Mouse (Mus musculus) lung, embryonic 15.5 days (tissue): Measurements from ENCODE around the gene Ccdc6. TPM values are rescaled to one million over a fixed set of nuclear protein-coding genes. Genes with fewer than 3 reads are reported as not detected.
A peak's percentile ranks its signal among the peaks of the same experiment; 100 is the strongest.

ENCODE experiments used
- ATAC-seq: fragments of 200-750 bp; cut with Nextera tagmentation; 2 replicates; pipeline ENCODE4 v1.8.0; 2017; ENCODE audit warnings: moderate number of reproducible peaks, borderline replicate concordance; ENCODE audit not compliant: low FRiP score, low TSS enrichment; ENCODE audit errors: extremely low read depth
- H3K27ac ChIP-seq: fragments of 300-500 bp; sonication (generic); 2 replicates; pipeline ENCODE4 v1.5.1; 2015; ENCODE audit warnings: moderate library complexity, mild to moderate bottlenecking, inconsistent platforms
- H3K27me3 ChIP-seq: fragments of 300-500 bp; sonication (generic); 2 replicates; pipeline ENCODE4 v1.6.1; 2015; ENCODE audit warnings: inconsistent platforms
- H3K36me3 ChIP-seq: fragments of 300-500 bp; sonication (generic); 2 replicates; pipeline ENCODE4 v1.6.1; 2015; ENCODE audit warnings: inconsistent platforms
- H3K4me1 ChIP-seq: fragments of 300-500 bp; sonication (generic); 2 replicates; pipeline ENCODE4 v1.6.1; 2015; ENCODE audit warnings: inconsistent platforms
- H3K4me2 ChIP-seq: fragments of 300-500 bp; sonication (generic); 2 replicates; pipeline ENCODE4 v1.6.1; 2015; ENCODE audit warnings: inconsistent platforms, mild to moderate bottlenecking, moderate library complexity
- H3K4me3 ChIP-seq: fragments of 300-500 bp; sonication (generic); 2 replicates; pipeline ENCODE4 v1.5.1; 2015; ENCODE audit warnings: mild to moderate bottlenecking, inconsistent platforms
- H3K9ac ChIP-seq: fragments of 300-500 bp; sonication (generic); 2 replicates; pipeline ENCODE4 v1.6.1; 2015; ENCODE audit warnings: inconsistent platforms
- H3K9me3 ChIP-seq: fragments of 300-500 bp; sonication (generic); 2 replicates; pipeline ENCODE4 v1.6.1; 2016; ENCODE audit warnings: inconsistent platforms
- WGBS: fragments of 180-500 bp; shearing (Covaris S2); methylation state at CpG from one replicate; pipeline ENCODE4 v1.1.7; 2015; 5-methylcytosine and 5-hydroxymethylcytosine counted together
- polyA plus RNA-seq: library from polyadenylated mRNA; unstranded; fragments of >200 nt; fragmentation: Nextera tagmentation; extraction: Ambion mirVana; gene quantifications from 2 replicates; pipeline ENCODE4 v1.2.1, GENCODE M21; 2015

The Ccdc6 gene
- polyA plus RNA-seq, 1 experiment from 2014 or later = 15.0 TPM

DNA sequence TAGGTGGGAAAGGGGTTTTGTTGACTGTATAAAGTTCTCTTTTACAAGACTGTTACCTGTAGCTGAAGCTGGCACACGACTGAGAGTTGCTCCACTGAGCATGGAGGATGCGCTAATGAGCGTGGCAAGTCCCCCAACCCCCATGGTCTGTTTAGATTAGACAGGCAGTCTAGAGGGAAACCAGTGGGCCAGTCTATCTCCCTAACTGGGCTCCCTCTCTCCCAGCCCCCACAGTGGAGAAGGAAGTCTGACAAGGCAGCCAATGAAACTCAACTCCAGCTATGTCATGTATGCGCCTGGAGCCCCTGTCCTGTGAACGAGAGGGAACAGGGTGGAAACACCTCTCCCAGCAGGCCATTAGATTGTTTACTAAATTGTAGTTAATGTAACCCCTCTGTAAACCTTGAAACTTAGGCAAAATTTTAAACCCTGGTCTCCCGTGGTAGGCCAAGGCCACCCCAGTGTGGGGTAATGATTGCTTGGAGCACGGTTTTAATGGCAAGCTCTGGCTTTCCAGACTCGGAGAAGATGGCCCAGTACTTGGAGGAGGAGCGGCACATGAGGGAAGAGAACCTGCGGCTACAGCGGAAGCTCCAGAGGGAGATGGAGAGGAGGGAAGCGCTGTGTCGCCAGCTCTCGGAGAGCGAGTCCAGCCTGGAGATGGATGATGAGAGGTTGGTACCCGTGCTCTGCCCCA is 77.7 kb downstream of the Ccdc6 start:
- H3K27me3 ChIP-seq = no peaks in the 10 kb centered on the region
- H3K27ac ChIP-seq = no peak overlapping the region
- no peak overlapping the region for H3K9ac ChIP-seq
- 64% methylated on average over 16 of the region's 16 CpGs for WGBS
- H3K4me1 ChIP-seq = peaks cover 5% of the 10 kb centered on the region
- no peak overlapping the region for H3K4me3 ChIP-seq
- H3K9me3 ChIP-seq = no peaks in the 10 kb centered on the region
- H3K4me2 ChIP-seq = no peak overlapping the region
- H3K36me3 ChIP-seq = peaks cover 34% of the 10 kb centered on the region
- no peak for ATAC-seq

GRCm38 (mm10) chr10:70180727-70181126 is 83.8 kb downstream of the Ccdc6 start:
- WGBS = 79% methylated on average over 9 of the region's 9 CpGs
- peaks cover 11% of the 10 kb centered on the region; the same call in 1 of the 2 replicates for H3K36me3 ChIP-seq
- no peak overlapping the region for H3K27ac ChIP-seq
- no peak for ATAC-seq
- no peak overlapping the region for H3K4me2 ChIP-seq
- no peaks in the 10 kb centered on the region for H3K27me3 ChIP-seq
- no peaks in the 10 kb centered on the region for H3K9me3 ChIP-seq
- H3K4me1 ChIP-seq = peaks cover 28% of the 10 kb centered on the region
- no peak overlapping the region for H3K4me3 ChIP-seq
- no peak overlapping the region for H3K9ac ChIP-seq

GRCm38 (mm10) chr10:70181279-70181972 is 84.5 kb downstream of the Ccdc6 start:
- H3K27ac ChIP-seq = no peak overlapping the region

DNA sequence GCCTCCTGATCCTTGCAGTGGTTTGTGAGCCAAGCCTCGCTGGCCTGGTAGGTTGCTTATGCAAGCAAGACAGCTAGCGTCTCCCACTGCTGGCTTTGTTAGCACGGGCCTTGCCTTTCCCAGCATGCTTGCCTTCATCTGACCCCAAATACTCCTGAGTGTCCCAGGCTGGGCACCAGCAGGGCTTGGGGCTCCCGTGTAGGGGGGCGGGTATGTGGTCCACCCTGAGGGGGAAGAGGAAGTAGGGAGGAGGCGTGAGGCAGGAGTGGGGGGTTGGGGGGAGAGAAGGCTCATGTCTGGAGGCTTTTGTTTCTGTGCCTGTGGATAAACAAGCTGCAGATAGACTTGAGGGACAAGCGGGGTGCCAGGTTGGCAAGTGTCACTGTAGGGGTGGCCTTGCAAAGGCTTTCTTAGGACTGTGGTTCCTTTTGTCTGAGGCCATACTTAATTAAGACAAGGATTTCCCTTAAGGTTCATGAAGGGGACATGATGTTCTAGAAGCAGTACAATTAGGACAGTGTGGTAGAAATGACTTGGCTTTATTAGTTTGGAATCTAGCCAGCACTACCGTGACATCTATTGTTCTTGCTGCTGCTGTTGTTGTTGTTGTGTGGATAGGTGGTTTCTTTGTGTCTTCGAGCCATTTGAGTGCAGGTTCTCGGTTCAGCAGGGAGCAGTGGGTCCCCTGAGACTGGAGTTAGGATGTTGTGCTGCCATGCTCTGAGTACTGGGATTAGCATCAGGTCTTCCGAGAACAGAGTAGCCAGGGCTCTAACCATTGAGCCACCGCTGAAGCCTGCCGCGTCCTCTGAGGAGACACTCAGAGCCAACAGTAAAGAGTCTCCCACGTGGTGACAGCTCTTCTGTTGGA is 86.5 kb downstream of the Ccdc6 start:
- Histone ChIP-seq H3K27me3 (no peaks in the 10 kb centered on the region), H3K4me1 (peaks cover 28% of the 10 kb centered on the region), H3K36me3 (peaks cover 7% of the 10 kb centered on the region), H3K9me3 (no peaks in the 10 kb centered on the region), H3K9ac (no peak overlapping the region), H3K27ac (peak overlapping the region; percentile 33; the same call in 1 of the 2 replicates), H3K4me3 (no peak overlapping the region), H3K4me2 (no peak overlapping the region)
- WGBS = 59% methylated on average over 15 of the region's 15 CpGs
- ATAC-seq = peak; percentile 40; the same call in 1 of the 2 replicates

More at GRCm38 (mm10) chr10:70181279-70181972, 84.5 kb downstream of the Ccdc6 start:
- Histone ChIP-seq H3K27me3 (no peaks in the 10 kb centered on the region), H3K4me2 (no peak overlapping the region), H3K9ac (no peak overlapping the region), H3K9me3 (no peaks in the 10 kb centered on the region), H3K36me3 (peaks cover 8% of the 10 kb centered on the region; the same call in 1 of the 2 replicates), H3K4me3 (no peak overlapping the region), H3K4me1 (peaks cover 28% of the 10 kb centered on the region)
- ATAC-seq = peak; percentile 62; the same call in 1 of the 2 replicates
- WGBS = 61% methylated on average over 11 of the region's 11 CpGs

DNA sequence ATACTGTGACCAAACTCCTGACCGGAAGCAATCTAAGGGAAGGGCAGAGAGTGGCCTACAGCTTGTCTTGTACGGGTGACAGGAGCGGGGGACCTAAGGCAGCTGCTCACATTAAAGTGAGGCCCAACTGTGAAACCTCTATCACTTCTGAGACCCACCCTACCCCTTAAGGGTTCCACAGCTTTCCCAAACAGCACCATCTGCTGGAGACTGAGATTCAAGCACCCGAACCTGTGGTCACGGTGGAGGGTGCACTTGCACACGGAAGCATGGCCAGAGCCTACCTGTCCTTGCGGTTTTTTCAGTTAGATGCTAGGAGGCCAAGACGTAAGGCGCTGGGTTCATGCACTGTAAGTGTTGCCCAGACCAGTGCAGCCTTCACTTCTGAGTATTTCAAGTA is 89.2 kb downstream of the Ccdc6 start:
- Histone ChIP-seq H3K36me3 (peaks cover 21% of the 10 kb centered on the region), H3K4me3 (no peak overlapping the region), H3K4me1 (peaks cover 14% of the 10 kb centered on the region), H3K9ac (no peak overlapping the region), H3K27ac (no peak overlapping the region), H3K27me3 (no peaks in the 10 kb centered on the region), H3K9me3 (no peaks in the 10 kb centered on the region), H3K4me2 (no peak overlapping the region)
- ATAC-seq = no peak
- WGBS = 63% methylated on average over 9 of the region's 9 CpGs

- H3K36me3 ChIP-seq = peaks cover 21% of the 10 kb centered on the region
- H3K4me2 ChIP-seq = no peak overlapping the region
- no peak overlapping the region for H3K27ac ChIP-seq
- peaks cover 10% of the 10 kb centered on the region for H3K4me1 ChIP-seq
- H3K4me3 ChIP-seq = no peak overlapping the region
- WGBS = 86% methylated on average over 7 of the region's 7 CpGs
- ATAC-seq = no peak
- no peak overlapping the region for H3K9ac ChIP-seq
- no peaks in the 10 kb centered on the region for H3K9me3 ChIP-seq
- no peaks in the 10 kb centered on the region for H3K27me3 ChIP-seq
Measured at GRCm38 (mm10) chr10:70186586-70186985, 89.7 kb downstream of the Ccdc6 start.

DNA sequence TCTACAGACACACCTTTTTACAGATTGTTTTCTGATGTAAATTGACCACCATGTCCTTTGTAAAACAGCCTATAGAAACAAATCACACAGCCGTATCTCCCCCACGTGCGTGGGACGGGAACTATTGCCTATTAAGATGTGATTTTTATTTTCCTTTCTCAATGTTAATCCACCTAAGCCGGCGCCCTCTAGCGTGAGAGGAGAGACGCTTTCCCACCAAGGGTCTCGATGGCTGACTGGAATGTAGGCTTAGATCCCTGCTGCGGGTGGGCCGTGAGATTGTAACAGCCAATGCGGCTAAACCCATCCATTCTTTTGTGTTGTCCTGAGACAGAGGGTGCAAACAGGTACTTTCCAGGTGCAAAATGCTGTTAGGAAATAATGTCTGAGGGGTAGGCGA is 92.9 kb downstream of the Ccdc6 start:
- Histone ChIP-seq H3K4me3 (no peak overlapping the region), H3K9ac (no peak overlapping the region), H3K27me3 (no peaks in the 10 kb centered on the region), H3K9me3 (no peaks in the 10 kb centered on the region), H3K27ac (no peak overlapping the region), H3K4me2 (no peak overlapping the region), H3K36me3 (peaks cover 29% of the 10 kb centered on the region), H3K4me1 (no peaks in the 10 kb centered on the region)
- WGBS = 80% methylated on average over 13 of the region's 13 CpGs
- ATAC-seq = no peak

DNA sequence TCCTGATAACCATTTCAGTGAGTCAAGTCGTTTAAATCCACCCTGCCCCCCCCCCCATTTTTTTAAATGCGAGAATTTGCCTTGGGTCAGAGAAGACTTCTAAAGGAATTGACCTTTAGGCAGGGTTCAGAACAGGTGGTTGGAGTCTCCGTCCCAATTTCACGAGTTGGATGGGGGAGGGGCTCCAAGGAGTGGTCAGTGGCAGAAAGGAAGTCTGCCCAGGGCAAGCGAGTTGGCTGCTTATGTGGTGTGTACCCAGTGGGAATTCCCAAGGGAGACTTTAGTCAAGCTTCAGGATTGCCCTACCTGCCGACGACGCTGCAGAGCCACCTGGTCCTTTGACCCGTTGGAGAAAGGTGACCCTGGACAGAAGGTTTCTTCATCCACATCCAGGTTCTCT is 97.4 kb downstream of the Ccdc6 start:
- WGBS = 62% methylated on average over 9 of the region's 9 CpGs
- no peak overlapping the region for H3K4me3 ChIP-seq
- H3K27me3 ChIP-seq = no peaks in the 10 kb centered on the region
- no peak overlapping the region for H3K27ac ChIP-seq
- H3K4me2 ChIP-seq = no peak overlapping the region
- no peak overlapping the region for H3K9ac ChIP-seq
- peaks cover 9% of the 10 kb centered on the region; the same call in 1 of the 2 replicates for H3K4me1 ChIP-seq
- peaks cover 13% of the 10 kb centered on the region for H3K36me3 ChIP-seq
- ATAC-seq = no peak
- no peaks in the 10 kb centered on the region for H3K9me3 ChIP-seq

DNA sequence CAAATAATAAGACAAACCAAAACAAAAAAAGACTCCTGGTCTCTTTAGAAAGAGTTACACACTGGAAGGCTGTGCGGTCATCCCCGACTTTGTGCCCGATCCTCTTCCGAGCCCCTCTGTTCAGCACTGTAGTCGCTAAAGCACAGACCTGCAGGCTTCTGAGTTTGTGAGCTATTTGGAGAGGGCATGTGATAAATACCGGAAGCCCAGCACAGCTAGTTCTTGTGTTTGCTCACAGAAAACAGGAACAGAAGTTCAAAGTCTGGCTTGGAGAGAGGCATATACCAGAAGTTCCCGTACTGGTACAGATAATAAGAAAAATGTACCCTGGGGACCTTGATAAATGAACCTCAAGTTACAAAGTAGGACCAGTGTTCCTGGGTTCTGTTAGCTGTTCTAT is 98.4 kb downstream of the Ccdc6 start:
- H3K4me1 ChIP-seq = peaks cover 9% of the 10 kb centered on the region; the same call in 1 of the 2 replicates
- no peak overlapping the region for H3K4me2 ChIP-seq
- WGBS = 65% methylated on average over 7 of the region's 7 CpGs
- H3K9ac ChIP-seq = no peak overlapping the region
- no peaks in the 10 kb centered on the region for H3K27me3 ChIP-seq
- H3K36me3 ChIP-seq = peaks cover 8% of the 10 kb centered on the region; the same call in 1 of the 2 replicates
- no peak overlapping the region for H3K27ac ChIP-seq
- ATAC-seq = no peak
- H3K9me3 ChIP-seq = no peaks in the 10 kb centered on the region
- no peak overlapping the region for H3K4me3 ChIP-seq

GRCm38 (mm10) chr10:70195786-70196185 is 98.9 kb downstream of the Ccdc6 start:
- H3K27ac ChIP-seq = no peak overlapping the region
- no peaks in the 10 kb centered on the region for H3K9me3 ChIP-seq
- 0 out of 2 replicates have a peak, but pooled peaks have one; percentile 47 for ATAC-seq
- H3K4me1 ChIP-seq = peaks cover 9% of the 10 kb centered on the region; the same call in 1 of the 2 replicates
- H3K4me3 ChIP-seq = no peak overlapping the region
- no peak overlapping the region for H3K4me2 ChIP-seq
- H3K36me3 ChIP-seq = peaks cover 8% of the 10 kb centered on the region; the same call in 1 of the 2 replicates
- 45% methylated on average over 7 of the region's 7 CpGs for WGBS
- H3K27me3 ChIP-seq = no peaks in the 10 kb centered on the region
- no peak overlapping the region for H3K9ac ChIP-seq

DNA sequence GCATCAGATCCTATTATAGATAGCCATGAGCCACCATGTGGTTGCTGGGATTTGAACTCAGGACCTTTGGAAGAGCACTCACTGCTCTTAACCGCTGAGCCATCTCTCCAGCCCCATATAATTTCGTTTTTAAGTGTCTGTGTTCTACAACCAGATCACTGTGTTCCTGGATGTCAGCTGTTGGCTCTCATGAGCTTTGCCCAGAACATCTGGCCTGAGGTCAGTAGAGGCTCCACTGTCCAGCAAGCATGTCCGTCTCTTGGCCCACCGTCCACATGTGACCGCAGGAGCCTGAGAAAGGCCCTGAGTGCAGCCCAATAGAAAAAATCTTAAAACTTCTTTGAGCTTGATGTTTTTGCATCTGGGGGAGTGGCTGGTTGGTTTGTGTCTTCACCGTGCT is 99.7 kb downstream of the Ccdc6 start:
- Histone ChIP-seq H3K4me2 (no peak overlapping the region), H3K9ac (no peak overlapping the region), H3K27me3 (no peaks in the 10 kb centered on the region), H3K27ac (no peak overlapping the region), H3K4me1 (peaks cover 9% of the 10 kb centered on the region; the same call in 1 of the 2 replicates), H3K36me3 (peaks cover 8% of the 10 kb centered on the region; the same call in 1 of the 2 replicates), H3K4me3 (no peak overlapping the region), H3K9me3 (no peaks in the 10 kb centered on the region)
- 80% methylated on average over 6 of the region's 6 CpGs for WGBS
- no peak for ATAC-seq
